Comparison of ENCODE assay signal across 27 mouse cellular contexts in the genomic region with DNA sequence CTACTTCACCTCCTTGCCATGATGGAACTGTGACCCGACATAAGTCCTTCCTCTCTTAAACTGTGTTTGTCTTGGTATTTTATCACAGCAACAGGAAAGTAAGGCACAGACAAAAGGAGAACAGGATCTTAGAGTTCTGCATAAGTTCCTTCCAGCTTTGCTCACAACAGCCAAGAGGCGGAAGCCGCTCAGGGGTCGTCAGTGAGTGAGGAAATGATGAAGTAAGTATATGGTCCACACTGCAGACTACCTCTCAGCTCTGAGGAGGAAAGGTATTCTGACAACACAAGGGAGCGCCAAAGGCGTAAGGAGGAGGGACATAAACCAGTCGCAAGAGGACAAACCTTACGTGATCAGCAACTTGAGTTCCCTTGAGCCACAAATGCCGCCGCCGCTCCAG. TPM values are rescaled to one million over a fixed set of nuclear protein-coding genes. Genes with fewer than 3 reads are reported as not detected.
DNase-seq lines count a peak whose midpoint lies in the region; ATAC-seq and TF ChIP-seq lines count a peak whose summit lies in the region.
"Had no signal": no experiment of that assay in that cellular context is flagged by ENCODE, and none has a peak within 500 bp of the region (broad histone marks: within the 10 kb centered on the region; RNA-seq: fewer than 3 reads in every experiment).

No protein-coding gene starts in this region.

- no peak for TF ChIP-seq POLR2A in bone marrow, adult 2 months (IDR thresholded peaks at IDR 0.05; ENCODE audit: borderline replicate concordance, control insufficient read depth, low read depth, low read length)

- peak; percentile 77 for ATAC-seq in granulocyte monocyte progenitor cell, adult 5-6 weeks (replicated peaks; ENCODE audit: poor library complexity, severe bottlenecking)
- ATAC-seq in megakaryocyte, adult 5-6 weeks (ENCODE audit: poor library complexity, severe bottlenecking) = peak; percentile 62
- ATAC-seq in forebrain, postnatal 0 days = no peak
- ATAC-seq: activated CD4-positive, CD25-positive, alpha-beta regulatory T cell, adult 4 months; CD4-positive, CD25-positive, alpha-beta regulatory T cell, adult 4 months; forebrain, embryonic 14.5 days; forebrain, embryonic 16.5 days; Patski had no signal

- DNase-seq in forebrain, postnatal 0 days = no peak
- no peak for DNase-seq in heart, adult 8-10 months (ENCODE audit: low spot score)
- DNase-seq in urinary bladder, postnatal 4 days (ENCODE audit: low spot score in 2 of 2) = no peak
- DNase-seq: adrenal gland, adult 8-10 months; adrenal gland, postnatal 14 days; adrenal gland, postnatal 36 days; B cell, adult 2 months; cerebellum, adult 11 months; cerebellum, adult 18-20 months; cerebellum, adult 8-10 months; cerebellum, adult 9-11 months; cerebellum, postnatal 14 days; cerebellum, postnatal 36 days had no signal

- no peaks in the 10 kb centered on the region; the same call in 1 of the 2 replicates for H3K27me3 ChIP-seq in forebrain, postnatal 0 days (ENCODE audit: insufficient read depth, low read length)
- H3K27me3 ChIP-seq: Patski had no signal

- H3K9ac ChIP-seq in forebrain, postnatal 0 days = no peak overlapping the region
- H3K9ac ChIP-seq: embryonic facial prominence, embryonic 13.5 days; embryonic facial prominence, embryonic 15.5 days; forebrain, embryonic 12.5 days had no signal

- no peak overlapping the region for H3K4me3 ChIP-seq in bone marrow, adult 2 months (replicated peaks; ENCODE audit: control insufficient read depth, low read depth, low read length)
- no peak overlapping the region for H3K4me3 ChIP-seq in forebrain, postnatal 0 days (ENCODE audit: low read depth, low read length)
- H3K4me3 ChIP-seq: embryonic facial prominence, embryonic 13.5 days; embryonic facial prominence, embryonic 15.5 days; erythroblast, embryonic 14.5 days; forebrain, embryonic 10.5 days; forebrain, embryonic 12.5 days had no signal

- WGBS in bone marrow, adult 2 months = 17% methylated on average over 11 of the region's 11 CpGs
- 84% methylated on average over 11 of the region's 11 CpGs for WGBS in forebrain, postnatal 0 days

- H3K4me2 ChIP-seq in forebrain, postnatal 0 days (ENCODE audit: low read depth) = no peak overlapping the region
- H3K4me2 ChIP-seq: embryonic facial prominence, embryonic 13.5 days; embryonic facial prominence, embryonic 15.5 days; forebrain, embryonic 12.5 days had no signal

- H3K9me3 ChIP-seq in forebrain, postnatal 0 days (ENCODE audit: low read length) = no peaks in the 10 kb centered on the region
- H3K9me3 ChIP-seq: embryonic facial prominence, embryonic 13.5 days; embryonic facial prominence, embryonic 15.5 days; forebrain, embryonic 10.5 days; forebrain, embryonic 12.5 days; G1E had no signal

- peaks cover 4% of the 10 kb centered on the region for H3K4me1 ChIP-seq in bone marrow, adult 2 months (ENCODE audit: control insufficient read depth, insufficient read depth, low read length)
- H3K4me1 ChIP-seq in forebrain, postnatal 0 days (ENCODE audit: insufficient read depth) = no peaks in the 10 kb centered on the region; the same call in 1 of the 2 replicates
- H3K4me1 ChIP-seq: forebrain, embryonic 12.5 days had no signal

- TF ChIP-seq CTCF in bone marrow, adult 2 months (IDR thresholded peaks at IDR 0.05; ENCODE audit: control insufficient read depth, insufficient read depth, low read length) = no peak
- no peak for TF ChIP-seq CTCF in forebrain, postnatal 0 days (IDR thresholded peaks at IDR 0.05; ENCODE audit: low read depth)

- H3K36me3 ChIP-seq in forebrain, postnatal 0 days (ENCODE audit: insufficient read depth) = no peaks in the 10 kb centered on the region
- H3K36me3 ChIP-seq: embryonic facial prominence, embryonic 13.5 days; embryonic facial prominence, embryonic 15.5 days; forebrain, embryonic 10.5 days; forebrain, embryonic 12.5 days; G1E had no signal

- peak overlapping the region; percentile 10; the same call in 1 of the 2 replicates for H3K27ac ChIP-seq in bone marrow, adult 2 months (ENCODE audit: control insufficient read depth, insufficient read depth, low read depth, low read length, poor library complexity)
- H3K27ac ChIP-seq in forebrain, postnatal 0 days (ENCODE audit: low read depth, low read length) = no peak overlapping the region
- H3K27ac ChIP-seq: embryonic facial prominence, embryonic 13.5 days; embryonic facial prominence, embryonic 15.5 days; forebrain, embryonic 10.5 days; forebrain, embryonic 12.5 days had no signal

RNA-seq across cellular contexts. Expression of gene Slco4a1, which starts 25.4 kb away (rescaled TPM):
- 5.5 and 15.6 TPM in 2 replicates for polyA plus RNA-seq in bone marrow, adult 2 months (2011; ENCODE audit: insufficient read depth, insufficient read length, low replicate concordance, missing spikeins)
- total RNA-seq in granulocyte monocyte progenitor cell, adult 5-6 weeks (2014; fragmentation: Nextera tagmentation) = 31.8 and 41.5 TPM in 2 replicates
- total RNA-seq in granulocyte monocyte progenitor cell, adult 5-6 weeks (2017) = 9.2 and 10.8 TPM in 2 replicates
- 2.6 and 2.7 TPM in 2 replicates for total RNA-seq in megakaryocyte, adult 5-6 weeks (2015)
- total RNA-seq in megakaryocyte, adult 5-6 weeks (2017) = 2.5 and 2.7 TPM in 2 replicates
- total RNA-seq in forebrain, postnatal 0 days (2014; rRNA removed) = 1.8 TPM in 2 replicates
- polyA plus RNA-seq in forebrain, postnatal 0 days (2015; fragmentation: Nextera tagmentation; extraction: Ambion mirVana) = 1.3 and 1.6 TPM in 2 replicates
- total RNA-seq in heart, adult 8-10 months (2022) = under 1 TPM in 2 of 4 experiments, not detected in 2; 0.09 to 0.34 TPM
- polyA plus RNA-seq: G1E had no signal
